Mouse (Mus musculus) left cerebral cortex, adult 9 months (tissue): Measurements from ENCODE around the gene Nckap1l.

Source experiments
- DNase-seq, 2 experiments: peaks; one replicate each; pipeline ENCODE4 v3.0.0; 2022; ENCODE audit warnings: low spot score in 2 of 2

Gene Nckap1l

DNA sequence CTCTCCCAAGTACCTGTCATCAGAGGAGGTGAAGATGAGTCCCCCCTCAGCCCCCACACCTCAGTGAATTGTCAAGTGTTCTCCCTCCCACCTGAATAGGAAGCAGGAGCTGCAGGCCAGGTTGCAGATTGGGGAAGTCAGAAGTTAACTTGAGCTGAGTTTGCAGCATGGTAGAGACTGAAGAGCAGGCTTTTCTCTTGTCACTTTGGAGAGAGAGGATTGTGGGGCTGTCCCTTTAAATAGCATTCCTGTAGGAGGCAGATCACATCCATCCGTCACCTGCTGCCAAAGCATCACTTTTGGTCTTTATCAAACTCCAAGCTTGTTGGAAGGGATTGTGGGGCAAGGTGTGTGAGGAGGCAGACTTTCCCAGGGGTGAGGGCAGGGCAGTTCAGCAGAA lies 47.1 kb downstream of the Nckap1l start:
- DNase-seq = peak; percentile 8 to 75

- DNase-seq = no peak
These were observed 47.6 kb downstream of the Nckap1l start for GRCm38 (mm10) chr15:103501186-103501585.

DNA sequence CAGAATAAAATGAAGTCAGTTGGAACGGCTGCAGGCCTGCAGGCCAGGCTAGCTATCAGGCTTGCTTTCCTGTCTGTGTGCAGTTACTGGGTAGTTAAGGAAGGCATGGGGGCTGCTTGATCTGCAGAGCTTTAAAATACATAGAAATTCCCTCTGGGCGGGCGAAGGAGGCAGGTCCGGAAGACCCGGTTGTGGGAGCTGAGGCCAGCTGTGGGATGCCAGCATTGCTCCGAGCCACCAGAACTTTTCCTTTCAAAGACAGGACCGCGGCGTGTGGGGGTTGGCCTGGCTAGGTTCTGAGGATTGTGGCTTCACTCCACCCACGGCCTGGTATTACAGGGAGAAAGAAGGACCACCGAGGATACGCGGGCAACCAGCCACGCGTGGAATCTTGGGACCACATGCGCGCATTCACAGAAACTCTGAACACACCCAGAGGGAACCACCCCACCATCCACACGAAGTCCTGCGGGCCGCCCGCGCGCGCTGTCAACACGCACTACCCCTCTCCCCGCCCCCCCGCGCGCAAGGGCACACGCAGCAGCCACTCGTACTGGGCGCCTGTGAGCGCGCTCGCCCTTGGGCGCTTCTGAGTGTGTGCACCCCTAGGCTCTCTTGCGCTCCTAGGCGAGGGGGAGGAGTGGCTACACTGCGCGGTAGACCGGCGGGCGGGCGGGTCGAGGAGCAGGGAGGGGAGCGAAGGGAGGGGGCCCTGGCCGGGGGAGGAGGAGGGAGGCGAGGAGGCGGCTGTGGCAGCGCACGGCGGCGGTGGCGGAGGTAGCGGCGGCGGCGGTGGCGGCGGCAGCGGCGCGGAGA lies 49.0 kb downstream of the Nckap1l start, which contains the start of gene Pde1b:
Pde1b (plus strand) TSS at position 600 of the 816 bp plus-strand sequence.
- peak in 1 of 2 experiments; percentile 55 for DNase-seq

GRCm38 (mm10) chr15:103503251-103503600 lies 49.6 kb downstream of the Nckap1l start:
- DNase-seq = no peak

DNA sequence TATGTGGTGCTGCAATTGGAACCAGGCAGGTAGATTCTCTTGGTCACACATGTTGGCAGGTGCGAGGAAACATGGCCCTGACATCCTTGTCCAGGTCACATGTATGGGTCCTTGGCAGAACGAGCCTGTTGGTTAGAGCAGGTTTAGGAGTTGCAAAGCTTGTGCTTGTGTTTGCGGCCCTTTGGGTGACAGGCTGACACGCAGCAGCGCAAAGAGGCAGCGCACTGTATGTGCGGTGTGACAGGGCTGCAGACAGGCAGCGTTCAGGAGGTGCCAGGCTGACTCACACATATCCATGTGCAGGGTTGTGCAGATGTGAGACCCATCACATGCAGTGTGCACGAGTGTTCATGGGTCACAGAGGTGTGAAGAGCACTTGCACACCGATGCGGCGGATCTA lies 50.1 kb downstream of the Nckap1l start:
- peak in 1 of 2 experiments; percentile 43 for DNase-seq

GRCm38 (mm10) chr15:103509317-103509716 lies 55.7 kb downstream of the Nckap1l start:
- peak in 1 of 2 experiments; percentile 5 for DNase-seq

DNA sequence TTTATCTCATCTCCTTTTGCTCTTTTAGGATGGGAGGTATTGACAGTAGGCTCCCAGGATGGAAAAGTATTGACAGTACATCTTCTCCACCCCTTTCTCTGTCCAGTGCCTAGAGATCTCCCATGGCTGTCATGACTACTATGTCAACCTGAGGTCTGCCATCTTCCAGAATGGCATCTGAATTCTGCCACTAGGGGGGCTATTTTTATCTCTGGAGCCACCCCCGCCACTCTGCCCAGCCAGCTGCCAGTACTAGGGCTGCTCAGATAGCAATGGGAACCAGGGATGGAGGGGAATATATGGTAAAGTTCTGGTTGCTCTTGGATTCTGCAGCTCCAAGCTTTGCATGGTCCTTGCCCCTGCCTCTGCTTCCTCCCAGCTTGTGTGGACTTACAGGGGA lies 58.1 kb downstream of the Nckap1l start:
- DNase-seq = peak in 1 of 2 experiments; percentile 65

GRCm38 (mm10) chr15:103513621-103514031 lies 60.0 kb downstream of the Nckap1l start:
- peak in 1 of 2 experiments; percentile 29 for DNase-seq

DNA sequence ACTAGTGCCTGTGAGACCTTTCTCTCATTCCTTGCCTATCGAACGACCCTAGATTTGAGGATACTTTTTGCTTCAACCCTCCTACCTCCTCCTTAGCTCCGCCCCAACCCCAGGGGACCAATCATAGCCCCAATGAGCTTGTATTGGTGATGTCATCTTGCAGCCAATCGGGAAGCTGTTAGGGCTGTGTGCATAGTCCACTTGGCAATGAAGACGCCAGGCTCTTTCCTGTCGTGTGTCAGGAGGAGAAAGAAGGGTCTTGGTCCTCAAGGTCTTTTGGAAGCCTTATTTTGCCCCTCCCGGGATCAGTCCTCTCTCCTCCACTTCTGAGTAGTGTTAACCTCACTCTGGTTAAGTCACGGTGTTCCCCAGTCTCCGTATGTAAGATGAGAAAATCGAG lies 60.5 kb downstream of the Nckap1l start:
- peak in 1 of 2 experiments; percentile 79 for DNase-seq

- no peak for DNase-seq
These were observed 61.3 kb downstream of the Nckap1l start for GRCm38 (mm10) chr15:103514914-103515313.

GRCm38 (mm10) chr15:103518600-103519385 lies 65.2 kb downstream of the Nckap1l start:
- no peak for DNase-seq

DNA sequence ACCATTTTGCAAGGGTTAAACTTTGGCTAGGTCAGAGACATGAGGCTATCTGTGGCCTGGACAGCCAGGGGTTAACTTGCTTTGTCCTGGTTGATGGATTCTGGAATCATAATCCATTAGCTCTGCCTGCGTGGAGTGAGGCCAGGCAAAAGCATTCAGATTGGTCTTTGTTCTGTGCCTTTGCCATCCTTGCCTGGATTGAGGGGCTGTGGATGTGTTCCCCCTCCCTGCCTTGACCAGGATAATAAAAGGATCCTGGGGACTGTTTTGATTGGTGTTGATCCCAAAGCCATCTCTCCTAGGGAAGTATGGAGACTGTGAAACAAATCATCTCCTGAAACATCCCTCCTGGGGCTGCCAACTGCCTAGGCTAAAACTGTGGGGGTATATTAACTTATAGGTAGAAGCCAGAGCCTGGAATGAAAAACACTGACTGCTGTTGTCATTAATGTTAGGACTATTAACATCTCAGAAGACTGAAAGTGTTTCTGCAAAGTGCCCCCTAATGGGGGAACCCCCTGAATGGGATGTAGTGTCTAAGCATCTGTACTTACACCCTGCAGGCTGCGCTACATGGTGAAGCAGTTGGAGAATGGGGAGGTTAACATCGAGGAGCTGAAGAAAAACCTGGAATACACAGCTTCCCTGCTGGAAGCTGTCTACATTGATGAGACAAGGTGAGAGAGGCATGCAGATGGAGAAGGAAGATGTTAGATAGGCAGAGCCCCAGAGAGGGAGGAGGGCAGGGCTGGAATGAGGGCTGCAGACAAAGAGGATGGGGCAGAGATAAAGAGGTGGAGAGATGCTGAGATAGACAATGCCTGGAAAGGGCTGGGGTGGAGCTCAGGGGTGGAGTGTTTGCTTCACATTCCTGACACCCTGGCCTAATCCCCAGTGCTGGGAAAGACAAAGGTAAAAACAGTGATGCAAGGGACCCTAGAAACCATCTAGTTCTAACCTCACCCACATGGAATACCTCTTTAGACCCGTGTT lies 66.1 kb downstream of the Nckap1l start:
- DNase-seq = no peak

DNA sequence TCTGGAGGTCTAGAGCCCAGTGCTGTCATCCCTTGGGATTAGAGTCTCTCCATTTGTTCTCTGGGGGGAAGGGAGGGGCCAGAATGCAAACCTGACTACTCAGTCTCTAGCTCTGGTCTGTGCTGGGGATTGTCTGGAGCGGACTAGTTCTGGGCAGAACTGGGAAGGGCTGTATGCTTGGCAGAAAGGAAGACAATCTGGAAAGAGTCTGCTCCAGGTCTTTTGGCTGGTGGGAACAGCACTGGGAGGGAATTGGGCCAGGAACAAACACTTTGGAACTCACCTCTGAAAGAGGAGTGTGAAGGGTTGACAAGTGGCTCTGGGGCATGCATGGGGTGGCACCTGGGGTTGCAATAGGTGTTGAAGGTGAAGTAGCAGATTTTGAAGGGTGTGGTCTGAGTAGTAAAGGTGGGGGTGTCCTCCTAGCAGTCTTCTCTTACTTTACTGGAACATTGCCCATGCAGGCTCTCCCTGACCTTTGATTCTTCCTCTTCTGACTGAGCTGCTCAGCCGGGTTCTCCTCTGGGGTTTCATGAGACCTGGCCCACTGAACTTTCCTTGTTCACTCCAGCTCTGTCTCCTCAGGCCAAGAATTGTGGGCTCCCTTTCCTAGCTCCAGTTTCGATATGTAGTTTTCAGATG lies 69.0 kb downstream of the Nckap1l start:
- peak in 1 of 2 experiments; percentile 12 for DNase-seq

GRCm38 (mm10) chr15:103523156-103523555 lies 69.6 kb downstream of the Nckap1l start:
- peak in 1 of 2 experiments; percentile 7 for DNase-seq

GRCm38 (mm10) chr15:103530372-103530771 lies 76.8 kb downstream of the Nckap1l start:
- DNase-seq = peak in 1 of 2 experiments; percentile 80

GRCm38 (mm10) chr15:103534054-103534620 lies 80.5 kb downstream of the Nckap1l start:
- no peak for DNase-seq

- no peak for DNase-seq
These were observed 81.4 kb downstream of the Nckap1l start for GRCm38 (mm10) chr15:103535030-103535429.

DNA sequence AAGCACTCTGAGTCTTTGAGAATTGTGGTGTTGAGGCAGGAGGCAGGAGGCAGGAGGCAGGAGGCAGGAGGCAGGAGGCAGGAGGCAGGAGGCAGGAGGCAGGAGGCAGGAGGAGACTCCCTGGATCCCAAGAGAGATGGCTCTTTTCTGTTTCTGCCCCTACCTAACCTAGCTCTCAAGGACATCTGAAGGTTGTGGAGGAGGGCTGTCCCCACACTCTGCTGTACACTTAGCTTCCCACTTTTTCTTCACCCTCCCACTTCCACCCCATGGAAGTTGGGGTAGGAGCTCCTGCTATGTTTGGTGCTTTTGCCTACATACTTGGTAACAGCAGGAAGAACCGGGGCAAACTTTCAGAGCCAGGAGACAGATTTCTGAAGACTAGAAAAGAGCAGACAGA lies 82.2 kb downstream of the Nckap1l start:
- DNase-seq = peak in 1 of 2 experiments; percentile 20

GRCm38 (mm10) chr15:103536456-103536855 lies 82.9 kb downstream of the Nckap1l start:
- DNase-seq = no peak

DNA sequence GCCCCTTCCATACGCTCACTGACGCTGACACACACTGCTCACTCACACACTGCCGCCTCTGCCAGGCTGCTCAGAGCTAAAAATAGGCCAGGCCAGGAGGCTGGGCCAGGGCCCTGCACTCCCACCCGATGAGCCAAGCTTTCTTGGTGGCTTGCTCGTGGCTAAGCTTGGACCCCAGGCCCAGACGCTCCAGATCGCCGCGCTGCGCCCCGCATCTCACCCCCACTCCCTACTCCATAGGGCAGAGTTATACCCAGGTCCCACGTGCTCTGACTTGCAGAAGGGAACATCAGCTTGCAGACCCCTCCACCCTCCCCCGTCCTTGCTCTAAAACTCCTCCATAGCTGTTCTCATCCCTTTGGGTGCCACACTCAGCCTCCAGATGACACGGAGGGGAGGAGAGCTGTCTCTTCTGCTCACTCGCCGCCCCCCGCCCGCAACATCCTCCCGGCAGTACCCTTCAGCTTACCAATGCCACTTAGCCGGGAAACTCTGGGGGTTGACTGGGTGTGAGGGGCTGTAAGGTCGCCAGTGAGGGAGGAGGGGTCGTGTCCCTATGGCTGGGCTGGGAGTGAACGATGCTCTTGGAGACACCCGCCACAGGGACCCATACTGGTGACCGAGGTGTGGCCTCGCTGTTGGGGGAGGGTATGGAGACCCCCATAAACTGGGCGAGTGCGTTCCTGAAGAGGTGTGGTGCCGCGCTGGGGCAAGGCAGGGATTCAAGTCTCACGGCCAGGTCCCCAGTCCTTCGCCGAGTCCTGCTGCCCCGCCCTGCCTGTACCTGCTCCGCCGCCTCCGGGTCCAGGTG lies 83.6 kb downstream of the Nckap1l start:
- DNase-seq = peak in 1 of 2 experiments; percentile 64
